Mouse (Mus musculus) neural tube, embryonic 12.5 days (tissue): ENCODE measurements around the gene Olfr913. TPM values are rescaled to one million over a fixed set of nuclear protein-coding genes. Genes with fewer than 3 reads are reported as not detected.

Source experiments
- ATAC-seq: fragments of 200-750 bp; cut with Nextera tagmentation; 2 replicates; pipeline ENCODE4 v1.8.0; 2017; ENCODE audit warnings: low read depth, mild to moderate bottlenecking, moderate TSS enrichment, moderate library complexity; ENCODE audit not compliant: low FRiP score
- H3K27ac ChIP-seq: fragments of 300-500 bp; sonication (generic); 2 replicates; pipeline ENCODE4 v1.5.1; 2016
- H3K27me3 ChIP-seq: fragments of 300-500 bp; sonication (generic); replicated peaks from 2 replicates; pipeline ENCODE4 v1.6.1; 2016; ENCODE audit warnings: mild to moderate bottlenecking
- H3K36me3 ChIP-seq: fragments of 300-500 bp; sonication (generic); 2 replicates; pipeline ENCODE4 v1.6.1; 2016; ENCODE audit warnings: mild to moderate bottlenecking
- H3K4me1 ChIP-seq: fragments of 300-500 bp; sonication (generic); 2 replicates; pipeline ENCODE4 v1.6.1; 2016
- H3K4me2 ChIP-seq: fragments of 300-500 bp; sonication (generic); replicated peaks from 2 replicates; pipeline ENCODE4 v1.6.1; 2016; ENCODE audit warnings: mild to moderate bottlenecking
- H3K4me3 ChIP-seq: fragments of 300-500 bp; sonication (generic); 2 replicates; pipeline ENCODE4 v1.5.1; 2016
- H3K9ac ChIP-seq: fragments of 300-500 bp; sonication (generic); 2 replicates; pipeline ENCODE4 v1.6.1; 2016; ENCODE audit warnings: mild to moderate bottlenecking
- H3K9me3 ChIP-seq: fragments of 300-500 bp; sonication (generic); 2 replicates; pipeline ENCODE4 v1.6.1; 2016; ENCODE audit warnings: mild to moderate bottlenecking
- WGBS: fragments of 180-500 bp; shearing (Covaris S2); methylation state at CpG from one replicate; pipeline ENCODE4 v1.1.7; 2016; 5-methylcytosine and 5-hydroxymethylcytosine counted together
- polyA plus RNA-seq: library from polyadenylated mRNA; unstranded; fragments of >200 nt; fragmentation: Nextera tagmentation; extraction: Ambion mirVana; gene quantifications from 2 replicates; pipeline ENCODE4 v1.2.1, GENCODE M21; 2016

The Olfr913 gene
- polyA plus RNA-seq: not detected in 2 replicates

DNA sequence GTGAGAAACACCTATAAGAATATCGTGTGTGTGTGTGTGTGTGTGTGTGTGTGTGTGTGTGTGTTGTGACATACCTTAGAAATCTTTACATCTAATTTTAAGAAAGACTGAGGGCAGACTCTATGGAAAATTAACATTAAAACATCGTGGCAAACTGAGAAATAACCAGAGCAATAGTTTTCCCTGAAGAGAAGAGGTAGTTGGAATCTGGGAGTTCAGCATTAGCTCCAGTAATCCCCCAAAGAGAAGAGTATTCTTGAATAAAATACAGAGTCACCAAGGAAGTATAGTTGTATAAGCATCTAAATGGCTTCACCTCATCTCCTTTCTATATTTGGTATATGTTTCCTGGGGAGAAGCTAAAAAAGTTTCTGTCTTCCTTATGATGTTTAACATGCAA is at the start of gene Olfr913:
TSS of gene Olfr913 (plus strand) at position 301 of the 400 bp plus-strand sequence.
- WGBS: 59% methylated on average over 2 of the region's 2 CpGs
- Histone ChIP-seq H3K27me3 (no peaks in the 10 kb centered on the region), H3K4me1 (no peaks in the 10 kb centered on the region), H3K4me3 (no peak within 1 kb of the TSS), H3K9ac (no peak within 1 kb of the TSS), H3K27ac (no peak within 1 kb of the TSS), H3K4me2 (no peak within 1 kb of the TSS), H3K9me3 (no peaks in the 10 kb centered on the region), H3K36me3 (no peaks in the 10 kb centered on the region)
- ATAC-seq: no peak

DNA sequence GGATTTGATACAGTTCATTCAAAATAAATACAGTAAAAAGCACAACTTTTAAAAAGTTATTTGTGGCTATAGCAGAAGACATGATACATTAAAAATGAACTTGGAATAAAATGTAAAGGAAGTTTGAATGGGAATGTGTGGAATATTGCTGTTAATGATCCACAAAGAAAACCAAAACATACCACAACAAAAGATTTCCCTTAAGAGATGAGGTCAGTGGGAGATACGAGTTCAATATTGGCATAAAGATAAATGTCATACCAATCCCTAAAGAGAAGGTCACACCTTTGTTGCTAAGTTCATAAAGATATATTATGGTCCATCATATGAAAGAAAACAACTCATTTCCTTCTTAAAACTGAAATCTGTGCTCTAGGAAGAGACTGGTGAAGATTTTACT is 12.7 kb upstream of the Olfr913 start, which contains the start of gene Olfr912:
TSS of gene Olfr912 (plus strand) at position 301 of the 400 bp plus-strand sequence.
- Histone ChIP-seq H3K9ac (no peak within 1 kb of the TSS), H3K36me3 (no peaks in the 10 kb centered on the region), H3K27ac (no peak within 1 kb of the TSS), H3K4me1 (no peaks in the 10 kb centered on the region), H3K4me3 (no peak within 1 kb of the TSS), H3K9me3 (no peaks in the 10 kb centered on the region), H3K4me2 (no peak within 1 kb of the TSS), H3K27me3 (no peaks in the 10 kb centered on the region)
- no peak for ATAC-seq
- 83% methylated on average over 1 of the region's 1 CpGs for WGBS

DNA sequence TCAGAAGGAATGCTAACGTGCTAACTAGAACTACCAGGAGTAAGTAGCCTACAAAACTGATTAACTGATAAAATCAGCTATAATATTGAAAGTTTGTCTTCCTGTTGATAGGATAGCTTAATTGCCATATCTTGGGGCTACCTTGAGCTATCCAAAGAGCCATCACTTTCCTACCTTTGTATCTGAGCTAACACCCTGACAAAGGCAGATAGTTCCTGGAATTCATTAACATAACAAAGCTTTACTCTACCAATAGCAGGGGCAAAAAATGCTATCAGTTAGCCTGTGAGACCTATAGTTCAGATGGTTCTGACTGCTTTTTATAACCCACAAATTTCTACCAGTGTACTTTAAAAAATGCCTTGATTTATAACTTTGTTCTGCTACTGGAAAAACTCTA is 1.5 kb upstream of the Olfr913 start:
- Histone ChIP-seq H3K27me3 (no peaks in the 10 kb centered on the region), H3K4me3 (no peak overlapping the region), H3K4me1 (no peaks in the 10 kb centered on the region), H3K4me2 (no peak overlapping the region), H3K36me3 (no peaks in the 10 kb centered on the region), H3K9me3 (no peaks in the 10 kb centered on the region), H3K27ac (no peak overlapping the region), H3K9ac (no peak overlapping the region)
- WGBS: 48% methylated on average over 1 of the region's 1 CpGs
- ATAC-seq: no peak

DNA sequence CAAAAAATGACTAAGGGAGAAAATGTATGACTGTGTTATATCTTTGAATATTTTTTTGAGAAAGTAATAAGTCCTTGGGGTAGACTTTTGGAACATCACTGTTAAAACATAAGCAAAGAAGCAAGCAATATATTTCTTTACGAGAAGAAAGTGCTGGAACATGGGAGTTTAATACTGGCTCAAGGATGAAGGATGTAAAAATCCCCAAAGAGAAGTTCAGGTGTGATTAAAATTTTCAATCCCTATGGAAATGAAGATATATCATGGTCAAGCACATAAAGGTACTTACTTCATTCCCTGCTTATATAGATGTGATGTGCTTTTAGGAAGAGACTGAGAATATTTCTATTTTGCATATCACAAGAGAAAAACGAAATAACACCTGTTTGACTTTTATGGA is 12.2 kb downstream of the Olfr913 start, which contains the start of gene Olfr914:
TSS of gene Olfr914 (plus strand) at position 301 of the 400 bp plus-strand sequence.
- no peak within 1 kb of the TSS for H3K4me2 ChIP-seq
- 75% methylated on average over 2 of the region's 2 CpGs for WGBS
- no peaks in the 10 kb centered on the region for H3K4me1 ChIP-seq
- no peaks in the 10 kb centered on the region for H3K27me3 ChIP-seq
- H3K9ac ChIP-seq: no peak within 1 kb of the TSS
- H3K4me3 ChIP-seq: no peak within 1 kb of the TSS
- no peak for ATAC-seq
- H3K9me3 ChIP-seq: no peaks in the 10 kb centered on the region
- no peak within 1 kb of the TSS for H3K27ac ChIP-seq
- H3K36me3 ChIP-seq: no peaks in the 10 kb centered on the region

DNA sequence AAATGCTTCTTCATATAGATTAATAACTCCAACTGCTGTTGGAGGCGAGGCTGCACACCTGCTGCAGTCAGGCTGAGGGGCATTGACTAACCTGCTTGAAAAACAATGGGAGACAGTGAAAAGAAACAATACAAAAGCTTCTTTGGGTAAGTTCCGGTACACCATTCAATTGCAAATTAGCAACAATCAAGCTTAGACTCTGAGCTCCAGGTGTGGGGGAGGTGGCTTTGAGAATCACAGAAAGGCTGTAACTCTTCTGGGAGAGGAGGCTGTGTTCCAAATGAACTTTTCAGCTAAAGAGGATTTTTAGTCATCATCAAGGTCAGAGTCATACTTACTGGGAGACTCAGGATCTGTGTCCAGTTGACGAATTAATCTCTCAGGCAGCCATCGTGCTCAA is 39.8 kb downstream of the Olfr913 start:
- no peak overlapping the region for H3K9ac ChIP-seq
- H3K4me1 ChIP-seq: no peaks in the 10 kb centered on the region
- H3K4me3 ChIP-seq: no peak overlapping the region
- peaks cover 3% of the 10 kb centered on the region; the same call in 1 of the 2 replicates for H3K9me3 ChIP-seq
- 74% methylated on average over 4 of the region's 4 CpGs for WGBS
- no peaks in the 10 kb centered on the region for H3K36me3 ChIP-seq
- no peaks in the 10 kb centered on the region for H3K27me3 ChIP-seq
- ATAC-seq: no peak
- H3K4me2 ChIP-seq: no peak overlapping the region
- no peak overlapping the region for H3K27ac ChIP-seq

Other genes with a start within 250 kb of the Olfr913 start
- not detected in 2 replicates for gene Olfr898, start 244.3 kb upstream of the Olfr913 start, polyA plus RNA-seq
- not detected in 2 replicates for gene Olfr250, start 225.9 kb upstream of the Olfr913 start, polyA plus RNA-seq
- gene Olfr251, start 215.7 kb upstream of the Olfr913 start, polyA plus RNA-seq: not detected in 2 replicates
- gene Olfr147, start 191.1 kb upstream of the Olfr913 start, polyA plus RNA-seq: not detected in 2 replicates
- not detected in 2 replicates for gene Olfr901, start 163.3 kb upstream of the Olfr913 start, polyA plus RNA-seq
- gene Olfr902, start 145.1 kb upstream of the Olfr913 start, polyA plus RNA-seq: not detected in 2 replicates
- not detected in 2 replicates for gene Olfr904, start 129.6 kb upstream of the Olfr913 start, polyA plus RNA-seq
- not detected in 2 replicates for gene Olfr905, start 121.7 kb upstream of the Olfr913 start, polyA plus RNA-seq
- not detected in 2 replicates for gene Olfr906, start 105.7 kb upstream of the Olfr913 start, polyA plus RNA-seq
- not detected in 2 replicates for gene Olfr907, start 97.0 kb upstream of the Olfr913 start, polyA plus RNA-seq
- not detected in 2 replicates for gene Olfr911-ps1, start 71.2 kb upstream of the Olfr913 start, polyA plus RNA-seq
- gene Olfr910, start 54.9 kb upstream of the Olfr913 start, polyA plus RNA-seq: not detected in 2 replicates
- not detected in 2 replicates for gene Olfr912, start 12.6 kb upstream of the Olfr913 start, polyA plus RNA-seq
- gene Olfr914, start 12.3 kb downstream of the Olfr913 start, polyA plus RNA-seq: not detected in 2 replicates
- not detected in 2 replicates for gene Olfr916, start 67.1 kb downstream of the Olfr913 start, polyA plus RNA-seq
- gene Olfr917, start 73.1 kb downstream of the Olfr913 start, polyA plus RNA-seq: not detected in 2 replicates
- gene Olfr918, start 81.8 kb downstream of the Olfr913 start, polyA plus RNA-seq: not detected in 2 replicates
- not detected in 2 replicates for gene Olfr919, start 110.9 kb downstream of the Olfr913 start, polyA plus RNA-seq
- 8.5 and 9.7 TPM in 2 replicates for gene Vwa5a, start 125.5 kb downstream of the Olfr913 start, polyA plus RNA-seq
- gene Olfr920, start 159.5 kb downstream of the Olfr913 start, polyA plus RNA-seq: not detected in 2 replicates
- not detected in 2 replicates for gene Olfr921, start 180.3 kb downstream of the Olfr913 start, polyA plus RNA-seq
- gene Olfr922, start 221.9 kb downstream of the Olfr913 start, polyA plus RNA-seq: not detected in 2 replicates
- gene Olfr923, start 233.8 kb downstream of the Olfr913 start, polyA plus RNA-seq: not detected in 2 replicates